Mouse (Mus musculus) stomach, embryonic 16.5 days (tissue): Measurements from ENCODE around the gene Cldn17. TPM values are rescaled to one million over a fixed set of nuclear protein-coding genes. Genes with fewer than 3 reads are reported as not detected.

ENCODE experiments used
- ATAC-seq: fragments of 200-750 bp; cut with Nextera tagmentation; 2 replicates; pipeline ENCODE4 v1.8.0; 2017; ENCODE audit warnings: moderate number of reproducible peaks, moderate TSS enrichment; ENCODE audit not compliant: insufficient read depth, low FRiP score
- H3K27ac ChIP-seq: fragments of 300-500 bp; sonication (generic); 2 replicates; pipeline ENCODE4 v1.5.1; 2014; ENCODE audit warnings: low read length
- H3K27me3 ChIP-seq: fragments of 300-500 bp; sonication (generic); 2 replicates; pipeline ENCODE4 v1.6.1; 2014; ENCODE audit warnings: low read length, control low read depth, mixed read lengths; ENCODE audit not compliant: control insufficient read depth, insufficient read depth
- H3K36me3 ChIP-seq: fragments of 300-500 bp; sonication (generic); 2 replicates; pipeline ENCODE4 v1.6.1; 2014; ENCODE audit warnings: low read length; ENCODE audit not compliant: control insufficient read depth, insufficient read depth
- H3K4me1 ChIP-seq: fragments of 300-500 bp; sonication (generic); 2 replicates; pipeline ENCODE4 v1.6.1; 2014; ENCODE audit warnings: low read length, control low read depth, mixed read lengths; ENCODE audit not compliant: control insufficient read depth, insufficient read depth
- H3K4me2 ChIP-seq: fragments of 300-500 bp; sonication (generic); 2 replicates; pipeline ENCODE4 v1.6.1; 2014; ENCODE audit warnings: low read depth, low read length, mixed read lengths
- H3K4me3 ChIP-seq: fragments of 300-500 bp; sonication (generic); replicated peaks from 2 replicates; pipeline ENCODE4 v1.5.1; 2014; ENCODE audit warnings: mild to moderate bottlenecking, low read length
- H3K9ac ChIP-seq: fragments of 300-500 bp; sonication (generic); 2 replicates; pipeline ENCODE4 v1.6.1; 2014; ENCODE audit warnings: low read length
- H3K9me3 ChIP-seq: fragments of 300-500 bp; sonication (generic); replicated peaks from 2 replicates; pipeline ENCODE4 v1.6.1; 2016; ENCODE audit warnings: low read length, control low read depth; ENCODE audit not compliant: control insufficient read depth
- WGBS: fragments of 180-500 bp; shearing (Covaris S2); extraction: QIAGEN DNeasy Blood & Tissue Kit; methylation state at CpG from one replicate; pipeline ENCODE4 v1.1.7; 2014; 5-methylcytosine and 5-hydroxymethylcytosine counted together
- polyA plus RNA-seq: library from polyadenylated mRNA; unstranded; fragments of >200 nt; fragmentation: Nextera tagmentation; extraction: Ambion mirVana; gene quantifications from 2 replicates; pipeline ENCODE4 v1.2.1, GENCODE M21; 2015

The Cldn17 gene
- 1.0 and 3.2 TPM in 2 replicates for polyA plus RNA-seq

DNA sequence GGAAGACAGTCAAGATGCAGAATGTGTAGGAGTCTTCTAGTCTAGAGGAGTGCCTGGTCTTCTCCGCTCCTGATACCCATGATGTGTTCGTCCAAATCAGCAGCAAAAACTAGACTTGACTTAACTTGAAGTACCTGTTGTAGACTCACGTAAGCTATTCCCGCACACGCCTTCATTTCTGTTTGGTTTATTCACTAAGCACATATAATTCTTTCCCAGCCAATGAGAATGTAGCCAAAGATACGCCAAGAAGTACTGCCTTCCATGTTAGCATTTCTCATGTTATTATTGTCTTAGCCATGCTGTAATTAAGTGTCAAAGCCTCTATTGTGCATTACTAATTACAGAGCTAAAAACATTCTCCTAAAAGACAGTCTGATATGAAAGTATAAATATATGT is at the start of gene Cldn17:
Cldn17 (minus strand) TSS at position 101 of the 400 bp plus-strand sequence.
- Histone ChIP-seq H3K36me3 (no peaks in the 10 kb centered on the region), H3K4me3 (no peak within 1 kb of the TSS), H3K4me2 (no peak within 1 kb of the TSS), H3K4me1 (no peaks in the 10 kb centered on the region), H3K9me3 (no peaks in the 10 kb centered on the region), H3K27ac (no peak within 1 kb of the TSS), H3K9ac (no peak within 1 kb of the TSS), H3K27me3 (no peaks in the 10 kb centered on the region)
- ATAC-seq, result no peak
- 87% methylated on average over 6 of the region's 6 CpGs for WGBS

DNA sequence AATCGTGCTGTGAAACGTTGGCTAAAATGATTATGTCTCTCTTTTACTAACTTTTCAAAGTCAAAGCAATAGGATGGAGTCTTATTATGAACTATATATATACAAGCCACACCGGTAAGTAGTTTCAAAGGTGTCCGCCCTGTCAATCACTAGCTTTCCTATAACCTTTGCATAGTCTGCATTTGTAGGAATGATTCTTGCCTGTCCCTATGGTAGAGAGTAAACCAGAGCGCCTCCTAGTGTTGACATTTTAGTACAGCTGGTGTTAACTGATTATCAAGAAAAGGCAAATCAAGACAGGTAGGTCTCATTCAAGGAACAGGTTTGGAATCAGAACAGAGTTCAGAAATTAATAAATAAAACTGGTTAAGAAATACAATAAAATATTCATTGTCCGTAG is 35.7 kb upstream of the Cldn17 start:
- ATAC-seq, result no peak
- Histone ChIP-seq H3K36me3 (no peaks in the 10 kb centered on the region), H3K4me2 (no peak overlapping the region), H3K4me3 (no peak overlapping the region), H3K27me3 (no peaks in the 10 kb centered on the region), H3K27ac (no peak overlapping the region), H3K4me1 (no peaks in the 10 kb centered on the region), H3K9me3 (no peaks in the 10 kb centered on the region), H3K9ac (no peak overlapping the region)
- 51% methylated on average over 6 of the region's 6 CpGs for WGBS

DNA sequence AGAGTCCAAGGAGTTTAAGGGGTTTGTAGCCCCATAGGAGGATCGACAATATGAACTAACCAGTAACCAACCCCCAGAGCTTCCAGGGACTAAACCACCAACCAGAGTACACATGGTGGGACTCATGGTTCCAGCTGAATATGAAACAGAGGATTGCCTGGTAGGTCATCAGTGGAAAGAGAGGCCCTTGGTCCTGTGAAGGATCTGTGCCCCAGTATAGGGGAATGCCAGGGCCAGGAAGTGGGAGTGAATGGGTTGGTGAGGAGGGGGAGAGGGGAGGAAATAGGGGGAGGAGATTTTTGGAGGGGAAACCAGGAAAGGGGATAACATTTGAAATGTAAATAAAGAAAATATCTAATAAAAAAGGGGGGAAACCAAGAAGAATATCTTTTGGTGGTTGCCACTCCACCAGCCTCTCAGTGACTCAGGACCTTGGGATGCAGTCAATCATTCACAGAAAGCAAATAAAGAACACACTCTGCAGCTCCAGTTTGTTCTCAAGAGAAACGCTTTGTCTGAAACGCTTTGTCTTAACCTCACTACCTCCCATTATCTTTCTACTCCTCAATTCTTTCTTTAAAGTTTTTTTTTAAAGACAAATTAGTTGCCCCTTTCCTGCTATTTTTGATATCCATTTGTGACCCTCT is 33.2 kb upstream of the Cldn17 start:
- H3K4me3 ChIP-seq, result no peak overlapping the region
- no peaks in the 10 kb centered on the region for H3K27me3 ChIP-seq
- H3K9me3 ChIP-seq, result no peaks in the 10 kb centered on the region
- no peaks in the 10 kb centered on the region for H3K36me3 ChIP-seq
- no peak overlapping the region for H3K4me2 ChIP-seq
- ATAC-seq, result peak; percentile 64; the same call in 1 of the 2 replicates
- H3K4me1 ChIP-seq, result no peaks in the 10 kb centered on the region
- no peak overlapping the region for H3K27ac ChIP-seq
- WGBS, result 57% methylated on average over 3 of the region's 3 CpGs
- no peak overlapping the region for H3K9ac ChIP-seq

- Histone ChIP-seq H3K9me3 (no peaks in the 10 kb centered on the region), H3K4me1 (no peaks in the 10 kb centered on the region), H3K27me3 (no peaks in the 10 kb centered on the region), H3K9ac (no peak overlapping the region), H3K4me3 (no peak overlapping the region), H3K36me3 (no peaks in the 10 kb centered on the region), H3K4me2 (no peak overlapping the region), H3K27ac (no peak overlapping the region)
- ATAC-seq, result no peak
Observed at GRCm38 (mm10) chr16:88511348-88511747, 4.6 kb upstream of the Cldn17 start.

GRCm38 (mm10) chr16:88508150-88508549 is 1.4 kb upstream of the Cldn17 start:
- no peak overlapping the region for H3K9ac ChIP-seq
- ATAC-seq, result no peak
- no peaks in the 10 kb centered on the region for H3K4me1 ChIP-seq
- H3K9me3 ChIP-seq, result no peaks in the 10 kb centered on the region
- no peak overlapping the region for H3K4me2 ChIP-seq
- H3K4me3 ChIP-seq, result no peak overlapping the region
- no peaks in the 10 kb centered on the region for H3K36me3 ChIP-seq
- H3K27me3 ChIP-seq, result no peaks in the 10 kb centered on the region
- 54% methylated on average over 4 of the region's 4 CpGs for WGBS
- no peak overlapping the region for H3K27ac ChIP-seq

DNA sequence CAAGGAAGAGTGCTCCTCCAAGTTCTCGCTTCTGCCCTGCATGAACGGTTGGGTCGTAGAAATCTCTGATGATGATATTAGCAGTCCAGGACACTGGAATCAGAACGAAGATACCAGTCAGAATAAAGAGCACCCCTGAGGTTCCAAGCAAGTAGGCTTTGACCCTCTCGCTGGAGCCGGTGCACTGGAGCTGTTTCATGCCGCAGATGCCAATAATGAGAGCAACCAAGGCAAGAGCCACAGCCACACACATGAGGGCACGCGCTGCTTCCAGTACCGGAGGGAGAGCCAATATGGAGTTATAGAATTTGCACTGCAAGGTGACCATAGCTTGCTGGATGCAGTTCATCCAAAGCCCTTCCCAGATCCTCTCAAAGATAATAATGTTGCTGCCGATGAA is 440 bp downstream of the Cldn17 start:
- Histone ChIP-seq H3K36me3 (no peaks in the 10 kb centered on the region), H3K4me1 (no peaks in the 10 kb centered on the region), H3K27me3 (no peaks in the 10 kb centered on the region), H3K9ac (no peak overlapping the region), H3K27ac (no peak overlapping the region), H3K4me2 (no peak overlapping the region), H3K9me3 (no peaks in the 10 kb centered on the region), H3K4me3 (no peak overlapping the region)
- ATAC-seq, result no peak
- WGBS, result 96% methylated on average over 11 of the region's 11 CpGs

- no peak for ATAC-seq
- Histone ChIP-seq H3K9me3 (no peaks in the 10 kb centered on the region), H3K4me3 (no peak overlapping the region), H3K36me3 (no peaks in the 10 kb centered on the region), H3K27me3 (no peaks in the 10 kb centered on the region), H3K9ac (no peak overlapping the region), H3K27ac (no peak overlapping the region), H3K4me1 (no peaks in the 10 kb centered on the region), H3K4me2 (no peak overlapping the region)
Observed at GRCm38 (mm10) chr16:88488096-88488495, 18.7 kb downstream of the Cldn17 start.

DNA sequence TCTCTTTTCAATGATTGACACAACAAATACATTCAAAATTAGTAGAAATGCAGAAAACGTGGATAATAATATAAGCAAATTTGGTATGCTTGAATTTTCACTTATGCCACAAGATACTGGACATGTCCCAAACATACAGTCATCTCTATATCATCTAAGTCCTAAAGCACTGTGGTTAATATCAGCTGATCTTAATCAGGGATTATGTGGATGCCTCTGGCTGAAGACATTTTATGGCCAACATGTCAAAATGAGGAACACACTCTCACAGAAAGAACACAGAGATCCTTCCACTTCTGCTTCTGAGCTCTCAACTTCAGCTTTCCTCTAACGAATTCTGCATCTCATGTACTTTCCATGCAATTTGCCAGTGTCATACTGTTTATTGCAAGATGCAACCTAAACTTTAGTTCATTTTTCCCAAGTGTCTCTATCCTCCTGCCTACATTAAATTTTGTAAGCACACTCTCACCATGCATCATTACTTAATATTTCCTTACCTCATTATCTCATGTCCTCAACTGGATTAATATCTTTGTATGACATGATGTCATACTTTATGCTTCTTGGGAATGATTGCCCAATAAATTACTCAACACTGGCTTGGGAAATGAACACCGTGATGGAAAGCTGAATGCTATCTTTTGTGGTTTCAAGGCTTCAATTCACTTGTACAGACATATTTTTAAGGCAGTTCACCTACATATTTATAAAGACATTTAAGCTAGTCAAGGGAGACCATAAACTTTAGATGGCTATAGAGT is 26.6 kb downstream of the Cldn17 start:
- ATAC-seq, result no peak
- Histone ChIP-seq H3K36me3 (no peaks in the 10 kb centered on the region), H3K9ac (no peak overlapping the region), H3K4me3 (no peak overlapping the region), H3K4me2 (no peak overlapping the region), H3K27me3 (no peaks in the 10 kb centered on the region), H3K4me1 (no peaks in the 10 kb centered on the region), H3K27ac (no peak overlapping the region), H3K9me3 (no peaks in the 10 kb centered on the region)
- WGBS, result 72% methylated on average over 3 of the region's 3 CpGs

DNA sequence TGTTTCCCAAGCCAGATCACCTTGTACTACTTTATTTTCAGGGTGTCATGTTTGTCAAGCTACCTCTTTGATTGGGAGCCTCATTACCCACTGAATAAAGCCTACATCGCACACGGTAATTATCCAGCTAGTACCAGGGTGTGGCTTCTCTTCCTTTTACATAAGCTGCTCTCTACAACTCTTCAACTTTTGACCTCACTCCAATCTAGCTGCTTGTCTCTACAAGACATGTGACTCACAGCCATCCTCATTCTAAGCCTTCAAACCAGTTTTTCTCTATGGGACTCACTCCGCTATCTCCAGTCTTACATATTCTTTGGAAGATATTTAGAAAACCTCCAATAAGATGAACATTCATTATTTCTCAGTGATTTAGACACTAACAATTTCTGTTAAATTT is 43.5 kb downstream of the Cldn17 start:
- ATAC-seq, result 0 out of 2 replicates have a peak, but pooled peaks have one; percentile 5
- Histone ChIP-seq H3K36me3 (no peaks in the 10 kb centered on the region), H3K27me3 (no peaks in the 10 kb centered on the region), H3K27ac (no peak overlapping the region), H3K4me3 (no peak overlapping the region), H3K9ac (no peak overlapping the region), H3K4me2 (no peak overlapping the region), H3K4me1 (no peaks in the 10 kb centered on the region), H3K9me3 (no peaks in the 10 kb centered on the region)
- 73% methylated on average over 3 of the region's 3 CpGs for WGBS
